Mouse (Mus musculus): ENCODE measurements around the gene Rap2a.

DNA sequence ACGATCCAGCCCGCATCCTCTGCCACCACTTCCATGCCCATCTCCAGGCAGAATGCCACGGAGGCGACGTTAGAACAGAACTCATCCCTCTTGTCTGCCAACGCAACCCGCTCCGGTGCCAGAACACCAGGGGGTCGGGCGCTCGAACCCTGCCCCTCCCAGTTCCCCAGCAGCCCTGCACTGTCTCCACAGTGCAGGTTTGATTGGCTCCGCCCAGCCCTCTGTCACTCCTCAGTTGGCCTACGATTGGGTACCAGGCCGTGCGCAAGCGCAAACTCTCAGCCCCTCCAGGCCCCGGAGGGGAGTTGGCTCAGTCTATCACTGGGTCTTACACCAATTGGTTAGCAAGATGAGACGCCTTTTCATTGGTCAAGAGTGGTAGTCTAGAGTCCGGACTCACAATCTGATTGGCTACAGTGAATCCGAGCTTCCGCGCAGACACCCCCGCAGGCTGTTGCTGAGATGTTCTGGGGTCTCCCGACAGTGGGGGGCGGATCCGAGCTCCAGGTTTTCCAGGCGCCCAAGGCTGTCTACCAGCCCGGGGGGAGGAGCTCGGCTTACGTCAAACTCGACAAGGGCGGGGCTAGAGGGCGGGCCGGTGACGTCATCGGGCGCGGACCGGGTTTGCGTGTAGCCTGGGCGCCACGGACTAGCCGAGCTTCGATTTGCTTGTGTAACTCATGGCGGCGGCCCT is 809 bp upstream of the Rap2a start:
- TF ChIP-seq CTCF (IDR thresholded peaks at IDR 0.05; ENCODE audit: low read depth): no peak
- peak; percentile 85 for TF ChIP-seq EP300 (IDR thresholded peaks at IDR 0.05; ENCODE audit: low read depth)

All from heart, postnatal 0 days (tissue).